Mouse (Mus musculus): ENCODE results near the gene Rpl38. TPM values are rescaled to one million over a fixed set of nuclear protein-coding genes. Genes with fewer than 3 reads are reported as not detected.

Gene Rpl38
- polyA plus RNA-seq, 1 experiment from 2014 or later: 920 TPM

DNA sequence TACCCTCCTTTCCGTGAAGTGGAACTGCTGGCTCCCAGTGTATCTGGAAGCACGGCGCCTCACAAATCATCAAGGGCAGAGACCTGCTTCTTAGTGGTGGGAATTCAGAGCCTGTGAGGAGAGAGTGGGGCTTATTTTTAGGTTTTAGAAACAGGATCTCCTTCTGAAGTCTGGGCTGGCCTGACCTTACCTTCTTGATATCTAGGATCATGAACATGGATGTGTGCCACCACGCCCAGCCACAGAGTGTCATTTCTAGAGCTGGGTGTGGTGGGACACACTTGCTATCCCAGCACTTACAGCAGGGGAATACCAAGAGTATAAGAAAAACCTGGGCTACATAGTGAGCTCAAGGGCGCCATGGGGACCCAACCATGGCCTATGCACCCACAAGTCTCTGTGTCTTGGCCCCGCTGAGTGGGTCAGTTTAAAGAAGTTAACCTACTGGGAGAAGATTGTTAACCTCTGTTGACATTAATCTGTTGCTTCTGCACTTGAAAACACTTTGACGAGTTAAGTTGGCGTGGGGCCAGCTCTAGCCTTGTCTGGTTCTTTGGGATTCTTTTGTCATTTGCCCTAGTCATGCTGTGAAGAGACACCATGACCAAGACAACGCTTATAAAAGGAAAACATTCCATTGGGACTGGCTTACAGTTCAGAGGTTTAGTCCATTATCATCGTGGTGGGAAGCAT lies 14.9 kb downstream of the Rpl38 start:
- H3K27me3 ChIP-seq (replicated peaks): no peaks in the 10 kb centered on the region
- no peak overlapping the region for H3K9ac ChIP-seq
- 88% methylated on average over 10 of the region's 10 CpGs for WGBS
- no peak overlapping the region for H3K4me3 ChIP-seq (replicated peaks)
- peaks cover 19% of the 10 kb centered on the region for H3K4me1 ChIP-seq
- H3K27ac ChIP-seq: no peak overlapping the region
- no peak overlapping the region for H3K4me2 ChIP-seq
- no peaks in the 10 kb centered on the region for H3K9me3 ChIP-seq
- ATAC-seq (ENCODE audit: insufficient read depth, low FRiP score, low read depth): no peak
- H3K36me3 ChIP-seq: no peaks in the 10 kb centered on the region

DNA sequence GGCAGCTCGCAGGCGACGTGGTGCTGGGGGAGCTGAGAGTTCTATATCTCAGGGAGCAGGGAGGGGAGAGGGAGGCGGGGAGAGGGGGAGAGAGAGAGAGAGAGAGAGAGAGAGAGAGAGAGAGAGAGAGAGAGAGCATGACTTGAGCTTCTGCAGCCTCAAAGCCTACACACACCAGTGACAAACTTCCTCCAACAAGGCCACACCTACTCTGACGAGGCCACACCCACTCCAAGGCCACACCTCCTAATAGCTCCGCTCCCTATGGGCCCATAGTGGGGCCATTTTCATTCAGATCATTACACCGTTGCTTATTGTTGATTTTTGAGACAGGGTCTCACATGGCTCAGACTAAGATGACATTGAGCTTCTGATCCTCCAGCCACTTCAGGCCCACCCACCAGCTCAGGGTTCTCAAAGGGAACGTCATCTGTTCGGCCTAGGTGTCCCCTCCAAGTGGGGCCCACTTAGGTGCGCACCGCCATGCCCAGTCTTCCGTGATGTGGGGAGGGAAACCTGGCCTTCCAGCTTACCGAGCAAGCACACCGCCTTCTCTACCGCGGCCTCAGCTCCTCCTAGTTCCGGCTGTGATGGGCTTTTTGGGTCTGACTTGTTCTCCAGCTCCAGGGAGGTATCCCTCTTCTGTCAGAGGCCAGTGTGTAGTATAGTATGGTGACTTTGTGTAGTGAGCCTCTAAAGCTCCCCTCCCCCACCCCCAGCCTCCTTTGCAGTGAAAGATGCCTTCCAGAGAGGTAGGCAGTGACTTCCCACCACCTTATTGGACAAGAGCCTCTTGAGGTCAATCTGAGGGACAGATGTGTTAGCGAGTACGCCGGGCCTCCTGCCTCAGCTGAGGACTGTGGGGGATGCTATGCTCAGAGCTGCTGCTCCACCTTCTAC lies 15.6 kb downstream of the Rpl38 start:
- H3K27me3 ChIP-seq (replicated peaks): no peaks in the 10 kb centered on the region
- H3K9ac ChIP-seq: no peak overlapping the region
- no peak for ATAC-seq (ENCODE audit: insufficient read depth, low FRiP score, low read depth)
- H3K9me3 ChIP-seq: no peaks in the 10 kb centered on the region
- H3K4me3 ChIP-seq (replicated peaks): no peak overlapping the region
- H3K4me2 ChIP-seq: no peak overlapping the region
- H3K4me1 ChIP-seq: peaks cover 19% of the 10 kb centered on the region
- H3K36me3 ChIP-seq: no peaks in the 10 kb centered on the region
- 68% methylated on average over 20 of the region's 20 CpGs for WGBS
- H3K27ac ChIP-seq: no peak overlapping the region

GRCm38 (mm10) chr11:114684627-114685373 lies 16.5 kb downstream of the Rpl38 start:
- Histone ChIP-seq H3K4me3 (replicated peaks) (no peak overlapping the region), H3K36me3 (no peaks in the 10 kb centered on the region), H3K9me3 (no peaks in the 10 kb centered on the region), H3K9ac (no peak overlapping the region), H3K27me3 (replicated peaks) (no peaks in the 10 kb centered on the region), H3K4me2 (no peak overlapping the region), H3K27ac (no peak overlapping the region; the same call in 1 of the 2 replicates), H3K4me1 (peaks cover 12% of the 10 kb centered on the region)
- WGBS: 65% methylated on average over 14 of the region's 14 CpGs
- ATAC-seq (ENCODE audit: insufficient read depth, low FRiP score, low read depth): 0 out of 2 replicates have a peak, but pooled peaks have one; percentile 7

DNA sequence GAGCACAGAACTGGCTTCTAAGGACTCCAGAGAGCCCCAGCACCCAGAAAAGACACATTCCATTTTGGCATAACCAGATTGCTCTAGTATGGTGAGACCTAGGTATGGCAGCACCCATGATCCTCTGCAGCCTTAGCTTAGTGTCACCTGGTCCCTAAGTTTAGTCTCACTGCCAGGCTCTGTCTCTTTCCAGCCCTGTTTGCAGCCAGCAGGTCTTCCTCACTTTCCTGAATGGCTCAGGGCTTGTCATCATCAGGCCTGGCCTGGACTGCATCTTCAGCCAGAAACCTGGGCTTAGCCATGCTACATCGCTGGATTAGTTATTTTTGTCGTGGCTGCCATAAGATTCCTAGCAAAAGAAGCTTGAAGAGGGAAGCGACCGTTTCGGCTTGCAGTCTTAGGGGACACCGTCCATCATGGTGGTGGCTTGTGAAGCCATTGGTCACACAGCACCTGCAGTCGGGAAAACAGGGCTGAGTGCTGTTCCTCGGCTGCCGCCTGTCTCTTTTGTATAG lies 17.3 kb downstream of the Rpl38 start:
- no peak for ATAC-seq (ENCODE audit: insufficient read depth, low FRiP score, low read depth)
- H3K36me3 ChIP-seq: no peaks in the 10 kb centered on the region
- H3K27ac ChIP-seq: no peak overlapping the region
- 76% methylated on average over 9 of the region's 9 CpGs for WGBS
- no peak overlapping the region for H3K9ac ChIP-seq
- peaks cover 6% of the 10 kb centered on the region for H3K4me1 ChIP-seq
- no peaks in the 10 kb centered on the region for H3K9me3 ChIP-seq
- H3K4me2 ChIP-seq: no peak overlapping the region
- no peak overlapping the region for H3K4me3 ChIP-seq (replicated peaks)
- no peaks in the 10 kb centered on the region for H3K27me3 ChIP-seq (replicated peaks)

GRCm38 (mm10) chr11:114686221-114686959 lies 18.1 kb downstream of the Rpl38 start:
- Histone ChIP-seq H3K27ac (no peak overlapping the region), H3K9me3 (no peaks in the 10 kb centered on the region), H3K36me3 (no peaks in the 10 kb centered on the region), H3K4me2 (no peak overlapping the region), H3K4me3 (replicated peaks) (no peak overlapping the region), H3K4me1 (peaks cover 5% of the 10 kb centered on the region), H3K27me3 (replicated peaks) (no peaks in the 10 kb centered on the region), H3K9ac (no peak overlapping the region)
- ATAC-seq (ENCODE audit: insufficient read depth, low FRiP score, low read depth): no peak
- WGBS: 87% methylated on average over 16 of the region's 16 CpGs

DNA sequence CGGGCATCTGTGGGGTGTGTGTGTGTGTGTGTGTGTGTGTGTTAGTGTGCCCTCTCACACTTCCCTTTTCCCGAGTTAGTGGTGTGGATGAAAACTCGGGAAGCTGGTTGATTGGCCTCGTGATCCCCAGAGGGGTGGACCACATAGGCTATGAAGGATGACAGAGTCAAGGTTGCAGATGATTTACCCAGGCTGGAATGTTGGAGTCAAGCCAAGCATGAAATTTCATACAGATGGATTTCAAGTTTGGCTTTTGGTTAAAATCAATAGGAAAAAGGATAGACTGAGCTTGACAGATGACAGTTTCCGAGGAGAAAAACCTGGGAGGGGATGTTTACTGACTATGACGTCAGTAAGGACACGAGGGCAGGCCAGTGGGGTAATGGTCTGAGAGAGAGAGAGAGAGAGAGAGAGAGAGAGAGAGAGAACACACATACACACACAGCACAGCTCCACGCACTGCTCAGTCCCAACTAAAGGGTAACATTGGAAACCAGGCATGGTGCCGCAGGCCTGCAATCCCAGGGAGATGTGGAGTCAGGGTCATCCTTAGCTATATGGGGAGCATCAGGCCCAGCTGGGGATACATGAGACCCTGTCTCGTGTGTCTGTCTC lies 19.4 kb downstream of the Rpl38 start:
- H3K27ac ChIP-seq: no peak overlapping the region; the same call in 1 of the 2 replicates
- no peak for ATAC-seq (ENCODE audit: insufficient read depth, low FRiP score, low read depth)

GRCm38 (mm10) chr11:114688729-114689128 lies 20.4 kb downstream of the Rpl38 start:
- 96% methylated on average over 2 of the region's 3 CpGs for WGBS
- H3K4me1 ChIP-seq: peaks cover 5% of the 10 kb centered on the region
- no peak for ATAC-seq (ENCODE audit: insufficient read depth, low FRiP score, low read depth)
- no peaks in the 10 kb centered on the region for H3K36me3 ChIP-seq
- H3K4me3 ChIP-seq (replicated peaks): no peak overlapping the region
- H3K27ac ChIP-seq: no peak overlapping the region
- H3K9me3 ChIP-seq: no peaks in the 10 kb centered on the region
- H3K27me3 ChIP-seq (replicated peaks): no peaks in the 10 kb centered on the region
- H3K9ac ChIP-seq: no peak overlapping the region
- no peak overlapping the region for H3K4me2 ChIP-seq

More for the DNA sequence above, 19.4 kb downstream of the Rpl38 start:
- Histone ChIP-seq H3K27me3 (replicated peaks) (no peaks in the 10 kb centered on the region), H3K4me3 (replicated peaks) (no peak overlapping the region), H3K9ac (no peak overlapping the region), H3K4me2 (no peak overlapping the region), H3K4me1 (peaks cover 5% of the 10 kb centered on the region), H3K9me3 (no peaks in the 10 kb centered on the region), H3K36me3 (no peaks in the 10 kb centered on the region)
- WGBS: 33% methylated on average over 10 of the region's 10 CpGs

- H3K36me3 ChIP-seq: no peaks in the 10 kb centered on the region
- no peak for ATAC-seq (ENCODE audit: insufficient read depth, low FRiP score, low read depth)
- H3K27me3 ChIP-seq (replicated peaks): no peaks in the 10 kb centered on the region
- no peaks in the 10 kb centered on the region for H3K9me3 ChIP-seq
- H3K4me2 ChIP-seq: no peak overlapping the region
- no peak overlapping the region for H3K4me3 ChIP-seq (replicated peaks)
- 91% methylated on average over 15 of the region's 15 CpGs for WGBS
- no peak overlapping the region for H3K9ac ChIP-seq
- H3K4me1 ChIP-seq: no peaks in the 10 kb centered on the region; the same call in 1 of the 2 replicates
- H3K27ac ChIP-seq: no peak overlapping the region
Measured at GRCm38 (mm10) chr11:114690192-114690591, 21.9 kb downstream of the Rpl38 start.

DNA sequence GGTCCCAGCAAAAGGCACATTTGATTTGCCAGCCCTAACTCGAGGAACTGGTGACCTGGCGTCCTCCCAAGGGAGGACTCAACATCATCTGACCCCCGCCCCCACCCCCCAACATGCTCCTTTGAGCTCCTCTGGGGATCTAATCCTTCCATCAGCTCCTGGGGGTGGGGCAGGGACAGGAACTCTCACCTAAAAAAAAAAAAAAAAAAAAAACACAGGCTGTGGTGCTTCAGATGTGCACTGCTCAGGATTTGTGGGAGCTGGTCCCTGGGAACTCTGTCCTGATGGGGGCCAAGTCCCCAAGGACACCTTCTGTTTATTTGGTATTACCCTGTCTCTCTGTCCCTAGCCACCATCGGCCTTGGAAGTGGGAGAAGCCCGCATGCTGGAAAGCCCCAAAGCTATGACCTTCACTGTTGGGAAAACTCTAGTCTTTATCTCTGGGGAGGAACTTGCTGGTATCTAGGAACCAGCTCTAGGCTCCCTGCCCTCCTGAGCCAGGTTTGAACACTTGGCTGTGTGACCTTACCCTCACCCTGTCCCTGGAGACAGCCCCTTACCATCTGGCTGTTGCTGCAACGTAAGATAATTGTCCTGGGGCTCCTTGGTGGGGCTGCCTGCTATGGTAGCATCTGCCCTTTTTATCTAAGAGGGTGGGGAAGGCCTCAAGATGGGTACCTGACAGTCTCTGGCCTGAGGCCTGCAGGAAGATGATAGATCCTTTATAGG lies 23.3 kb downstream of the Rpl38 start:
- H3K4me1 ChIP-seq: no peaks in the 10 kb centered on the region; the same call in 1 of the 2 replicates
- no peaks in the 10 kb centered on the region for H3K9me3 ChIP-seq
- no peak overlapping the region for H3K4me2 ChIP-seq
- no peaks in the 10 kb centered on the region for H3K27me3 ChIP-seq (replicated peaks)
- no peak for ATAC-seq (ENCODE audit: insufficient read depth, low FRiP score, low read depth)
- H3K27ac ChIP-seq: no peak overlapping the region
- H3K4me3 ChIP-seq (replicated peaks): no peak overlapping the region
- WGBS: 53% methylated on average over 6 of the region's 6 CpGs
- no peak overlapping the region for H3K9ac ChIP-seq
- no peaks in the 10 kb centered on the region for H3K36me3 ChIP-seq

- Histone ChIP-seq H3K4me2 (no peak overlapping the region), H3K36me3 (no peaks in the 10 kb centered on the region), H3K9me3 (no peaks in the 10 kb centered on the region), H3K27ac (no peak overlapping the region), H3K4me1 (no peaks in the 10 kb centered on the region; the same call in 1 of the 2 replicates), H3K4me3 (replicated peaks) (no peak overlapping the region), H3K9ac (no peak overlapping the region), H3K27me3 (replicated peaks) (no peaks in the 10 kb centered on the region)
- 58% methylated on average over 7 of the region's 7 CpGs for WGBS
- ATAC-seq (ENCODE audit: insufficient read depth, low FRiP score, low read depth): no peak
Measured at GRCm38 (mm10) chr11:114692601-114693000, 24.3 kb downstream of the Rpl38 start.
